Mouse (Mus musculus): ENCODE results near the gene Enah. TPM values are rescaled to one million over a fixed set of nuclear protein-coding genes. Genes with fewer than 3 reads are reported as not detected.

Enah gene
- total RNA-seq, 2 experiments from 2014 or later, result 0.84 to 3.5 TPM

- no peak for ATAC-seq (replicated peaks; ENCODE audit: low FRiP score, poor library complexity, severe bottlenecking)
These were observed 130.1 kb downstream of the Enah start for GRCm38 (mm10) chr1:181889670-181890069.

GRCm38 (mm10) chr1:181888801-181889200 is 131.0 kb downstream of the Enah start:
- ATAC-seq (replicated peaks; ENCODE audit: low FRiP score, poor library complexity, severe bottlenecking), result peak; percentile 89

- peak; percentile 56; the same call in 1 of the 2 replicates for ATAC-seq (replicated peaks; ENCODE audit: low FRiP score, poor library complexity, severe bottlenecking)
These were observed 138.3 kb downstream of the Enah start for GRCm38 (mm10) chr1:181881532-181881931.

- ATAC-seq (replicated peaks; ENCODE audit: low FRiP score, poor library complexity, severe bottlenecking), result no peak
These were observed 139.0 kb downstream of the Enah start for GRCm38 (mm10) chr1:181880752-181881325.

GRCm38 (mm10) chr1:181878436-181878835 is 141.4 kb downstream of the Enah start:
- ATAC-seq (replicated peaks; ENCODE audit: low FRiP score, poor library complexity, severe bottlenecking), result no peak

GRCm38 (mm10) chr1:181877088-181877487 is 142.7 kb downstream of the Enah start:
- ATAC-seq (replicated peaks; ENCODE audit: low FRiP score, poor library complexity, severe bottlenecking), result no peak

GRCm38 (mm10) chr1:181876656-181877055 is 143.1 kb downstream of the Enah start:
- ATAC-seq (replicated peaks; ENCODE audit: low FRiP score, poor library complexity, severe bottlenecking), result no peak

- ATAC-seq (replicated peaks; ENCODE audit: low FRiP score, poor library complexity, severe bottlenecking), result no peak
These were observed 146.5 kb downstream of the Enah start for GRCm38 (mm10) chr1:181873086-181873920.

- ATAC-seq (replicated peaks; ENCODE audit: low FRiP score, poor library complexity, severe bottlenecking), result no peak
These were observed 147.2 kb downstream of the Enah start for GRCm38 (mm10) chr1:181872639-181873038.

GRCm38 (mm10) chr1:181866429-181867280 is 153.1 kb downstream of the Enah start:
- no peak for ATAC-seq (replicated peaks; ENCODE audit: low FRiP score, poor library complexity, severe bottlenecking)

- no peak for ATAC-seq (replicated peaks; ENCODE audit: low FRiP score, poor library complexity, severe bottlenecking)
These were observed 153.9 kb downstream of the Enah start for GRCm38 (mm10) chr1:181865863-181866216.

GRCm38 (mm10) chr1:181864971-181865862 is 154.6 kb downstream of the Enah start:
- no peak for ATAC-seq (replicated peaks; ENCODE audit: low FRiP score, poor library complexity, severe bottlenecking)

GRCm38 (mm10) chr1:181863431-181863830 is 156.4 kb downstream of the Enah start:
- no peak for ATAC-seq (replicated peaks; ENCODE audit: low FRiP score, poor library complexity, severe bottlenecking)

- no peak for ATAC-seq (replicated peaks; ENCODE audit: low FRiP score, poor library complexity, severe bottlenecking)
These were observed 157.0 kb downstream of the Enah start for GRCm38 (mm10) chr1:181862676-181863374.

- 0 out of 2 replicates have a peak, but pooled peaks have one; percentile 36 for ATAC-seq (replicated peaks; ENCODE audit: low FRiP score, poor library complexity, severe bottlenecking)
These were observed 158.4 kb downstream of the Enah start for GRCm38 (mm10) chr1:181861181-181861902.

- ATAC-seq (replicated peaks; ENCODE audit: low FRiP score, poor library complexity, severe bottlenecking), result no peak
These were observed 159.1 kb downstream of the Enah start for GRCm38 (mm10) chr1:181860659-181861058.

- ATAC-seq (replicated peaks; ENCODE audit: low FRiP score, poor library complexity, severe bottlenecking), result no peak
These were observed 163.5 kb downstream of the Enah start for GRCm38 (mm10) chr1:181856329-181856728.

GRCm38 (mm10) chr1:181854829-181855228 is 165.0 kb downstream of the Enah start:
- no peak for ATAC-seq (replicated peaks; ENCODE audit: low FRiP score, poor library complexity, severe bottlenecking)
